Mouse (Mus musculus): ENCODE results near the gene Stoml1. TPM values are rescaled to one million over a fixed set of nuclear protein-coding genes. Genes with fewer than 3 reads are reported as not detected.

Gene Stoml1
- total RNA-seq (2023): 81.5 to 92.9 TPM (median 88.1 TPM) in 4 replicates

DNA sequence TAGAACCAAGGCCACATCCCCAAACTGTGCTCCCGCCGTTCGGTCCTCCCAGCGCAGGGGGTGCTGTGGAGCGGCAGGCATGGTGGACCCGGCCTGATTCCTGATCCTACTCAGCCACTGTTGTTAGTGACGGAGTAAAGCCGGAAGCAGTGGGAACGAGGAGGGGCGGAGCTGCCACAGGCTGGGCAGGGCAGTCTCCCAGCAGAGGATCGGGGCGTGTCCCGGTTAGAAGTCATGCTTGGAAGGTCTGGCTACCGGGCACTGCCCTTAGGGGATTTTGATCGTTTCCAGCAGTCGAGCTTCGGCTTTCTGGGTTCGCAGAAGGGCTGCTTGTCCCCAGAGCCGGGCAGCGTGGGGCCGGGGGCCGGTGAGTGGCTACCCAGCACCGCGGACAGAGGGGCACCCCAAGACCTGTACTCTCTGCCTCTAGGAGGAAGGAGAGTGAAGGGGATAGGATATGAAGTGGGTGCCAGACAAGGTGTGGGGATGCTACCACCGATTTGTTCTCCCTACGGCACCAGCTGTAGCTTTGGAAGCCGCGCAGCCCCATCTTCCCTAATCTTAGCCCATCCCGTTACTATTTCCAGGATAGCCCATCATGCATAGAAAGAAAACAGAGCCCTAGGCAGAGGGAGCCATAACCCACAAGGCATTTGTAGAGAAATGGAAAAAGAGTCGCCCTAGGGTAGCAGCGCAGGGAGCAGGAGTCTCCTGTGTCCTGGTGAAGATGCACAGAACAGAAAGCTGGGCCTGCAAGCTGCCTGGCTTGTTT is at the start of gene Stoml1:
TSS of gene Stoml1 (plus strand) at position 132 of the 772 bp plus-strand sequence.

DNA sequence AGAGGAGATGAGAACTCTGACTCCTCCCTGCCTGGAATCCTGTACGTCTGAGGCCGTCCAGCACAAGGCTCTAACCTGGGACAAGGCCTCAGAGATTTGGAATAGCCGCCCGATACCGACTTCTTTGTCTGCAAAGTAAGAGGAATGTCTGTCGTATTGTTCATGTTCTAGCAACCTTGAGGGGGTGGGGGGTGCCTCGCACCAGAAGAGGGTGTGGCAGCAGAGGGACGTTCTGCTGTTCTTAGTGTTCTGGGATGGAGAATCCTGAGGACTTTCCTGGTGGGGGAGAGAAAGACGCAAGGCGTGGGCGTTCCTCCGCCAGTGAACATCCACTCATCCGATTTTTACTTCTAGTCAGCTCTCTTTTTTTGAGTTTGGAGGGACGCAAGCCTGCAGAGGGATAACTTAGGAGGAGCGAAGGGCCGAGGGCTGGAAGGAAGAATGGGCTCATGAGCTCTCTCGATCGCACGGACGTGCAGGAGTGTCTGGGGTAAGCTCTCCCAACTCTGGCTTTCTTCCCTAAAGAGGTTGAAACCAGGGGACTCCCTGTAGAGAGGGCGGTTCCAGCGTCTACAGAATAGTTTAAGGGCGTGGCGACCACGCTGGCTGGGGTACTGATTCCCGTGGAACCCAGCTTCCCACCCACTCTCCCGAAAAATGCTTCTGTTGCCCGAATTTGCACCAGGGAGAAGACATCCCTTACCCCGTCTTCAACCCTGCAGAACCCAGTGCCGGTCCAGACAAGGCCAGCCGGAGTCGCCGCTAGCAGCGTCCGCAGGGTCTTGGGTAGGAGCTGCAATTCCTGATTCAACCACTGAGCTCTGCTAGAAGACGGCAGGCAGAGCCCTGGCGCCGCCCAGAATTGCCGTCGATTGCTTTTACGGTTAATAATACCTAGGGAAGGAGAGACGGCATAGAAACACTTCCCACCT is 49.2 kb upstream of the Stoml1 start, which contains the start of the genes Islr and Islr2:
TSS of gene Islr (minus strand) at position 791 of the 932 bp plus-strand sequence.
TSS of gene Islr2 (minus strand) at position 804 of the 932 bp plus-strand sequence.

GRCm38 (mm10) chr9:58249592-58250192 is 3.3 kb upstream of the Stoml1 start, which contains the start of gene Pml:
Gene Pml, minus strand, starts transcription at chr9:58249786.

Other genes starting within 250 kb of the Stoml1 start
- gene Cyp11a1, start 246.8 kb upstream of the Stoml1 start, total RNA-seq (2023): 0.40 to 0.95 TPM in 2 of 4 replicates, not detected in the others
- not detected in 4 replicates for gene Stra6, start 189.4 kb upstream of the Stoml1 start, total RNA-seq (2023)
- gene Ccdc33, start 134.3 kb upstream of the Stoml1 start, total RNA-seq (2023): not detected in 4 replicates
- gene Islr, start 48.9 kb upstream of the Stoml1 start, total RNA-seq (2023): not detected in 4 replicates
- 8.5 to 14.2 TPM (median 11.1 TPM) in 4 replicates for gene Islr2, start 48.8 kb upstream of the Stoml1 start, total RNA-seq (2023)
- gene Pml, start 3.4 kb upstream of the Stoml1 start, total RNA-seq (2023): 360 to 424 TPM (median 369 TPM) in 4 replicates
- not detected in 4 replicates for gene Loxl1, start 60.0 kb downstream of the Stoml1 start, total RNA-seq (2023)
- gene Tbc1d21, start 117.3 kb downstream of the Stoml1 start, total RNA-seq (2023): not detected in 4 replicates
- 0.35 to 0.89 TPM in 2 of 4 replicates, not detected in the others for gene Insyn1, start 235.4 kb downstream of the Stoml1 start, total RNA-seq (2023)

Data from B cell, adult 62 days (primary cell).